Mouse (Mus musculus): ENCODE results near the gene Gpx2.
A peak's percentile ranks its signal among the peaks of the same experiment; 100 is the strongest.

The Gpx2 gene

DNA sequence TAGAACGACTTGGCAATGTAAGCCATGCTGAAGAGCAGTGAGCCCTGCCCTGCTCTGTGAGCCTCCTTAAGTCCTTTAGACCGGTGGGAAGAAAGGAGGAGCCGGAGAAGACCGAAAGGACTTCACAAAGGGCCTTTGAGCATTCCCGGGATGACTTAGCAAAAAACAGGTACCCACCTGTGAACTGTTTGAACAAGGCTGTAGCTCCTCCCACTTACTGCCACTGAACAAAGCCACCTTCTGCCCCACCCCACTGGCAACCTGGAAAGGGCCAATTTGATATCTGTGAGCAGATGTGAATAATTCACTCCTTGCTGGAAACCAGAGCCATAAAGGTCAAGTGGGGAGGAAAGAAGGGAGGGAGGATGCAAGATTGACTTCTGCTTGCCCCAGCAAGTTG, at the start of gene Gpx2:
Gene Gpx2 (minus strand): TSS at position 205 of the 400 bp plus-strand sequence.
- no peak for DNase-seq (ENCODE audit: low read depth, low spot score)

DNA sequence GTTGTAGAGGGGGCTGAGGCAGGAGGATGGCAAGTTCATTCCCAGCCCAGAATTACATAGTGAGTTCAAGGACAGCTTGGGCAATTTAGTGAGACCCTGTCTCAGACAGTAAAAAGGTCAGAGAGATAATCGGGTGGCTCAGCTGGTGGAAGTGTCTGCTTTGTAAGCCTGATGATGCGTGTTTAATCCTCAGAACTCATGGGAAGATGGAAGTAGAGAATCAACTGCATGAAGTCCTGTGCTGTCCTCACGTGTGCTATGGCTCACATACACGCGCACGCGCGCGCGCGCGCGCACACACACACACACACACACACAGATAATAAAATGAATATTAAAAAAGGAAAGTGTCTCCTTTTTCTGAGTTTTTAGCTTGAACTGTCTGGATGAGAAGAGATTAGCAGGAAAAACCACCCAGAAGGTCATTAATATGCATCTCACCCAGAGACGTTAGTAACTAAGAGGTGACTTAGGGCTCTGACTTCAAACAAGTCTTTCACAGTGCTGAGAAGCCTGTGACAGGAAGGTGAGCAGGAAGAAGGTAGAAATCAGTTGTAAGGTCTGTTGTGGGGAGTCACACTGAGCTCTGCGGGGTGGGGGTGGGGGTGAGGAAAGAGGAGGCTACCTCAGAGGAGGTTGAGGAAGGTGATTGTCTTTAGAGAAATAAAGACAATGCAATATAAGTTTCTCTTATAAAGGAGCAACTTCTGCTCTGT, 49.1 kb upstream of the Gpx2 start:
- DNase-seq (ENCODE audit: low read depth, low spot score), result peak; percentile 33

DNA sequence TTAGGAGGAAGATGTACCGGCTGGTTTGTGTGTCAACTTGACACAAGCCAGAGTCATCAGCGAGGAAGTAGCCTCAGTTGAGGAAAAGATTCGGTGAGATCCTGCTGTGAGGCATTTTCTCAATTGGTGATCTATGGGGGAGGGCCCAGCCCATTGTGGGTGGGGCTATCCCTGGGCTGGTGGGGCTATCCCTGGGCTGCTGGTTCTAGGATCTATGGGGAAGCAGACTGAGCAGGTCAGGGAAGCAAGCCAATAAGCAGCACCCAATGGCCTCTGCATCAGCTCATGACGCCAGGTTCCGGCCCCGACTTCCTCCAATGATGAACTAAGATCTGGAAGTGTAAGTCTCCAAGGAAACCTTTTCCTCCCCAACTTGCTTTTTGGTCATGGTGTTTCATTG, 44.7 kb upstream of the Gpx2 start:
- DNase-seq (ENCODE audit: low read depth, low spot score), result no peak

DNA sequence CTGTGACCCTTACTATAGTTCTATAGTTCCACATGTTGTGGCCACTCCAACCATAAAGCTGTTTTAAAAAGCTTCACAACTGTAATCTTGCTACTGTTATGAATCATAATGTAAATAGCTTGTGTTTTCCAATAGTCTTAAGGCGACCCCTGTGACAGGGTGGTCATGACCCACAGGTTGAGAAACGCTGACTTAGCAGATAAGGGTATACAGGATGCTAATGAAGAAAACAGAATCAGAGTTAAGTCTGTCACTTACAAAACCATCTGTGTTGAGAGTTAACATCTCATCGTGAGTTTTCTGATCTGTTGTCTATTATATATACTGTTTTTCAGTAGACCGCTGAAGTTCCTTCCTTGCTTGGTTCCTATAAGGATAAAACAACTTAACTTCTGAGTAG, 43.9 kb upstream of the Gpx2 start:
- DNase-seq (ENCODE audit: low read depth, low spot score), result no peak

DNA sequence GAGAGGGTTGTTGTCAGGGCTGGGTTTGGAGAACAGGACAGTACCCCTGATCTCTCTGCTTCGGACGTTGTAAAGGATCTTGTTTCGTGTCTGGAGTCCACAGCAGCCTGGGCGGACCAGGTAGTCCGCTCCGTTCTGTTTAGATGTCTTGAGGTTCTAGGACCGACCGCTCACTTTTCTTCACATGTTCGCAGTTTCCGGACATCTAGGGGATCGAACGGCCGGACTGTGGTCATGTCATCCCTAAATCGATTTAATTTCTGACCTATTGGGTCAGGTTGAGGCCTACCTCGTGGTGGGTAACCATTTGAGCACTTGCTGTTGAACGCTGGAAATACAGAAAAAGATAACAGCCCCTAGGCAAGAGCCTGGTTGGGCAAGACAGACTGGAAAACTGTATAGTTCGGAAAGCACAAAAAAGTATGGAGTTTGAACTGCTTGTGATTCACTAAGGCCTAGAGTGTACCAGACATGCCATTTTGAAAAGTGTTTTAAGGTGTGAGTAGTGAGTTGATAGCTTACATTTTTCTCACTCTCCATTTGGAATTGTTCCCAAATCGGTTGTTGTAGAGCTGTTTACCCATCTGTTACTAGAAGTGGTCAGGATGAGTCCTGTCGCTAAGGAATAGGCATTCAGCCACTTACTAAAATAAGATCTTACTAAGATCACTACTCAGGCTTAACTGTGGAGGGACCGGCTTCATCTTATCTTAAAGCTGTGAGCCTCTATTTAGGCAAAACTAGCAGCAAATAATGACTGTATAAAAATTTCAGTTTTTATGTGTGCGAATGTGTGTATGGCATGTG, 42.7 kb upstream of the Gpx2 start:
- DNase-seq (ENCODE audit: low read depth, low spot score), result no peak

DNA sequence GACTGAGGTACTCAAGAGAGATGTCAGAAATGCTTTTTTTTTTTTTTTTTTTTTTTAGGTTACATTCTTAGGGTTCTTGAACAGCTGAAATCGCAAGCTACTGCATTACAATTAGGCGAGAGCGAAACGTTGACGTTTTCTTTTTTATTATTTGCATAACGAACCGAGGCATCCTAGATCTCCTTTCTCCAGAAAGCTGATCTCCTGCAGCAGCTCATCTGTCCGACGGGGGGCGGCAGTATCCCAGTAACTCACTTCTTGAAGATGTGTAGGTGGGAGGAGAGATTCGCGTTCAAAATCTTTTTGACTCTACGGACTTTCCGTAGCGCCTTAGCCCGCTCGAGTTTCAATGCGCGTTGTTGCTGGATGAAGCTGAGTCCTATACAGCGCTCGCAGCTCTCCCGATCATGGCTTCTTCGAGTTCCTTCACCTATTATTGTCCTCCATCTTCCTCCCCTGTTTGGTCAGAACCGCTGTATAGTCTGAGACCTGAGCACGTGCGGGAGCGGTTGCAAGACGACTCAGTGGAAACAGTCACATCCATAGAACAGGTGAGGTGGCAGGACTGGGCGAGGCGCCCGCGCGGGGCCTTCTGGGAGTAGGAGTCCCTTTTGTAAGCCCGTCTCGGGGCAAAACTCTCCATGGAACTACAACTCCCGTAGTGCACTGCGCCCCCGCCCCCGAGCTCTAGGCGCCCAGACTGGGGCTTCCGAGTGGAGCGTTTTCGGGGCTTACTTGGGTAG, 41.9 kb upstream of the Gpx2 start:
- DNase-seq (ENCODE audit: low read depth, low spot score), result peak; percentile 94

DNA sequence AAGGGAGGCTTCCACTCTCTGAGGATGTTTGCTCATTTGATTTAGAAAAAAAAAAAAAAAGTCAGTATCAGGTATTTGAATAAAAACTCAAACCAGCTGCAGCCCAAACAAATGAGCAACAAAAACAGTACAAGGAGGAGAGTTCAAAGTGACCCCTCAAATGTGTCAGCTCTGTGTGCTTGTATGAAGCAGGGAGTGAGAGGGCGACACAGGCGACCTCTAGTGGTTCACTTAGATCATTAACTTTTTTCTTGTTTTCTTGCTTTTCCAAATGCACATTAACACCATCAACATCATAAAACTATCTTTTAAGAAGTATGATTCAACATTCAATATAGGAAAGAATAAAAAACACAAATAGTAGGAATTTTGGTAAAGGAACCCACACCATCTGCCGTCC, 37.4 kb upstream of the Gpx2 start:
- peak; percentile 31 for DNase-seq (ENCODE audit: low read depth, low spot score)

DNA sequence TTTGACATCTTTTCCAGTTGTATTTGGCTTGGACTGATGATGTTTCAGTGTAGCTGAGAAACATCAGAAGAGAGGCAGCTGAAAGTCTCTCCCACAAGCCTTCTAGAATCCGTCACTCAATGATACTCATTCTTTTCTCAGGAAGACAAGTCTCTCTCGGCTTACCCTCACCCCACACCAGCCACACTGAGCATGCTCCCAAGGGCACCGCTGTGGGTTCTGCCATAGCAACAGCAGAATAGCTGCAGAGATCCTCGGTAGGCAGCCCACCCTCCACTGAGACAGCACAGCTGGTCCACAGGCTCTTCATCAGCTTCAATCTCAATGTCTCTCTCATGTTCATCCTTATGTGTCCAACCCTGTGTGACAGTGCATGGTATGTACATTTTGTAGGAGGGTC, 29.9 kb upstream of the Gpx2 start:
- no peak for DNase-seq (ENCODE audit: low read depth, low spot score)

DNA sequence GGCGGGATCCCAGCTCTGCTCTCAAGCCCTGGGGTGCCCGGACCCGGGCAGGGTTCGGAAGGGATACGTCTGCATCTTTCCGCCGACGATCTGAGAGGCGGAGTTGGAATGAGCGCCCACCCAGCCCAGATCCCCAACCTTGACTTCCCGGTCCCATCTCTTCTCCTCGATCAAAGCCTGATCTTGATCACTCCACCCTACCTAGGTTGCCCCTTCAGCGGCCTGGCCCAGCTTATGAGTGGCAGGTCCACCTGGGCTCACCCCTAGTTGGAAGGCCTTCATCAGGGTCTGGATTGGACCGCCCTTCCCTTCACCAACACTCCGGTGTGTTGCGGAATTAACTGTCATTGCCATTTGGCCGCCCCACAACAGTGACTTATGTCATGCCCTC, 27.3 kb upstream of the Gpx2 start, which contains the start of gene Rab15:
Gene Rab15 (minus strand): TSS at position 258 of the 391 bp plus-strand sequence.
- peak; percentile 17 for DNase-seq (ENCODE audit: low read depth, low spot score)

DNA sequence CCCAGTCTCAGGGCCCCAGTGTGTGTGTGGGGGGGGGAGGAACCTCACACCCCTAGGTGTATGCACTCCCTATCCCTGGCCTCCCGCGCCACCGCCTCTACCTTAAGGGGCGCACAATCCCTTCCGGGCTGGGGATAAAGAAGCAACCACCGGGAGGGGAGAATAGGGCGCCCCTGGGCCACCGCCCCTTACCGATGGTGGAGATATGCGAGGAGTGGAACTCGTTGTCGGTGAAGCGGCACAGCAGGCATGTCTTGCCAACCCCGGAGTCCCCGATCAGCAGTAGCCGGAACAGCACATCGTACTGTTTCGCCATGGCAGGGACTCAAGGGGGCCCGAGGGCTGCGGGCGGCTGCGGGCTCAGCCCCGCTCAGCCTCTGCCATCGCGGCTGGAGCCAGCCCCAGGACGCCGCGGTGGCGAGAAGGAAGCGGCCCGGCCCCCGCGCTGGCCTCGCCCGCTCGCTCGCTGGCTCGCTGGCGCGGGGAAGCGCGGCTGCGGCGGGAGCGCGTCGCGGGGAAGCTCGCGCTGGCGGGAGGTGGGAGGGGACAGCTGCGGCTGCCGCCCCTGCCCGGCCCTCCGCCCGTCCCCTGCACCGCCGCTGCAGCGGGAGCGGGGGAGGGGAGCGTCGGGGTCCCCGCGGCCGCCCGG, 26.8 kb upstream of the Gpx2 start:
- peak; percentile 17 for DNase-seq (ENCODE audit: low read depth, low spot score)

DNA sequence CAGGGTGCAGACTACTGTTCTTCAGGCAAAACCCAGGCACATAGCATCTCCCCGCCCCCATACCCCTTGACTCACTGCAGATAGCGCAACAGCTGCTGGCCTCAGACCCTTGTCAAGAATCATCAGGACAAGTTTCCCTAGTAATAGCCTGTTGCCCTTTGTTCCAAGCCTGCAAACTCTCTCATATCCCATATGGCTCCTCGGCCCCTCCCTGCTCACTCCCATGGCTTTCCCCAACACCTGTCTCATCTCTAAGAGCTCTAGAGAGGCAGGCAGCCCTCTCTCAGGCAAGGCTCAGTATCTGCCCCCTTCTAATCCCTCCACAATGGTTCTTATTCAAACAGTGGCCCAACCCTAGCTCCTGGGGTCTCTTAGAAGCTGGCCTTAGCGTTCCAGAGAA, 25.3 kb upstream of the Gpx2 start:
- no peak for DNase-seq (ENCODE audit: low read depth, low spot score)

DNA sequence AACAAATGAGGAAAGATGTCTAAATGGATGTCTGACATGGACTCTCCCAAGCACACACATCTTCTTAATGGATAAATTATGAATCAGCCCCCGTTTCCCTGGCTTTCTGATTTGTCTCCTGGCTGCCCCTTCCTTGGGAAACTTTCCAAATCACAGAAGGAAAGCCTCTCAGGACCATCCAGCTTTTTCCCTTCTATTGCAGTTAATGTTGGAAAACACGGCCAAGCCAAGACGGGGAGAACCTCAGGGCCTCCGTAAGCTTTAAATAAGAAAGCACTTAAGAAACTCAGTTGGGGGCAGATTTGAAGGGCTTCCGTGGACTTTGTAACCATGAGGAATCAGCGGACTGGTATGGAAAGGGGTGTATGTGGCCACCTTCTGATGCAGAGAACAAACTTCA, 24.5 kb upstream of the Gpx2 start:
- DNase-seq (ENCODE audit: low read depth, low spot score), result no peak

DNA sequence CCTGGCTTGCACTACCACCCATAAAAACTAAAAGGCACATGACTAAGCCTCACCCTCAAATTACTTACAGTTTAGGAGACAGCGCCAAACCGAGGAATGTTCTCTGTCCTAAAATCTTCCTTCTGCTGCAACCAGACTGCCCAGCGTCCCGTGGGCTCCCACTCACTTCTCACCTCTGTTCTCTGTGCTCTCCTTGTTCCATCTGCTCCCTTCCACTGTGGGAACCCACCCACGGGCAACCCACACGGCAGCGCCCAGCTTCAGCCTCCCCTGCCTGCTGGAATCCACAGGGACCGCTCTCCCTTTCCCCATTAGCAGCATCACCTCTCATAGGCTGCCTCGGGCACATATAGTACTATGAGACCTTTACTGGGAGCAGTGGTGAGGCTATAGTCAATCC, 23.6 kb upstream of the Gpx2 start:
- DNase-seq (ENCODE audit: low read depth, low spot score), result no peak

DNA sequence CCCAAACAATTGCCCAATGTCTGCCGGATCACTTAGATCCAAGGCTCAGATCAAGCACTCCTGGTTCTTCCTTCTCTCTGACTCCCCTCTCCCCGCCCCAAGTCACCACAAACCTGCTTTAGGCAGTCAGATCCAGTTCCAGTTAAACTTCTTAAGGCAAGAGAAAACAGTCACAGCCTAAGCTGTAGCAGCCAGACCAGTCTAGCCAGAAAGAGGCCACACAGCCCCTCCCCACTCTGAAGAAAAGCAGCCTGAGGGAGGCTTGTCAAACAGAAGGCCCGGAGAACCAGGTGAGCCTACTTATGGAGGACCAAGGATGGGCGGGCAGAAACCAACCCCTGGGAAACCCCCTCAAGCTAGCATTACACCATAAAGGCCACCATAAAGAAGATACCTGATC, 22.8 kb upstream of the Gpx2 start:
- no peak for DNase-seq (ENCODE audit: low read depth, low spot score)

DNA sequence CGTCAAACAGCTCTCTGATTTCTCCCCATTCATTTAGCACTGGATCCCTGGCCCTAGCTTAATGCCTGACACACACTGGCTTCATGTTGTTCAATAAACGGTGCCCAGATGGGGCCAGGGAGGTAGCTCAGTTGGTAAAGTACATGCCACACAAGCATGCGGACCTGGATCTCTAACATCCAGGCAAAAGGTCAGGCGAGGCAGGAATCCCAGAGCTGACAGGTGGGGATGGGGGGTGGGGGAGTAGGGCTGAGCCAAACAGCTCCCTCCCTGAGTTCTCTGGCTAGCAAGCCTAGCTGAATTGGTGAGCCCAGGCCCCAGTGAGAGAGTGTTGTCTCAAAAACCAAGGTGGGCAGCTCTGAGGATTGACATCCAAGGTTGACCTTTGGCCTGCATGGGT, 21.8 kb upstream of the Gpx2 start:
- no peak for DNase-seq (ENCODE audit: low read depth, low spot score)

DNA sequence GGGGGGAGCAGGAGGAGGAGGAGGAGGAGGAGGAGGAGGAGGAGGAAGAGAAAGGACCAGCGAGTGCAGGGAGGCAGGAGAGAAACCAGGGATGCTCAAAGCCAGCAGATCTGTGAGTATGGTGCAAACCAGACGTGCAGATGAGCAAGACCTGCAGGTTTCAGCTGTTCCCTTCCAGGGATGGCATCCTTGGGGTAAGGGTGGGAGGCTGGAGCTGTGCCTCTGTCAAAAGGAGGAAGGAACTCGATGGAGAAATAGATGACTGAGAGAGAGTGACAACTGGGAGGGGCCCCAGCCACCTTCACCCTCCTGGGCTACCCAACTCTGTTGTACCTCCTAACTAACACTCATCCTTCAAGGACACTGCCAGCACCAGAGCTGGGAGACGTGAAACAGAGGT, 21.4 kb upstream of the Gpx2 start:
- no peak for DNase-seq (ENCODE audit: low read depth, low spot score)

DNA sequence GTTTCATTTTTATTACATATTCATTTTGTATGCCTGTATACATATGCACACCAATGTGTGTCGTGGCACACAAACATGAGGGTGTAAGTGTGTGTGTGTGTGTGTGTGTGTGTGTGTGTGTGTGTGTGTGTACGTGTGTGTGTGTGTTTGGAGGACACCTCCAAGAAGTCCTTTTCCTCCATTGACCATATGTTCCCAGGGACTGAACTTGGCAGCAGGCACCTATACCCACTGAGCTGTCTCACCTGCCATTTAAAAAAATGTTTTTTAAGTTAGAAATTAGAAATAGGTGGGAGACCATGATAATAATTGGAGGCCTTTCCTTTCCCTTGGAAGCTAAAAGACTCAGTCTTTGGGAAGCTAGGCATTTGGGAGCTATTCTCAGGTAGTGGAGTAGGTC, 18.8 kb upstream of the Gpx2 start:
- no peak for DNase-seq (ENCODE audit: low read depth, low spot score)

DNA sequence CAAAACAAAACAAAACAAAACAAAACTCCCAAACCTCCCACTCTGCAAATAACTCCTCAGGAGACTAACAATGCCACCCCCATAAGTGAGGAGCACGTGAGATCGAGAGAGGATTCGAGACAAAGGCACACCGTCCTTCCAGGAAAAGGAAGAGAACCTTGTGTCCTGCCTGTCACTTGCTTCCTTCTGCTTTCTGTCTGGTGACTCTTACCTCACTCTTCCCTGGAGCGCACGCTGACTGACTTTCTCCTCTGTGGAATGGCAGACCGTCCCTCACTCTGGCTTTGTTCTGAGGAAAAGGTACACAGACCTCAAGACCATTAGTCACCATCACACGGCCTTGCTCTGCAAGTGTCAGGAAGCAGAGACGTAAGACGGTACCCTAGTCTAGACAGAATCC, 18.2 kb upstream of the Gpx2 start:
- no peak for DNase-seq (ENCODE audit: low read depth, low spot score)

DNA sequence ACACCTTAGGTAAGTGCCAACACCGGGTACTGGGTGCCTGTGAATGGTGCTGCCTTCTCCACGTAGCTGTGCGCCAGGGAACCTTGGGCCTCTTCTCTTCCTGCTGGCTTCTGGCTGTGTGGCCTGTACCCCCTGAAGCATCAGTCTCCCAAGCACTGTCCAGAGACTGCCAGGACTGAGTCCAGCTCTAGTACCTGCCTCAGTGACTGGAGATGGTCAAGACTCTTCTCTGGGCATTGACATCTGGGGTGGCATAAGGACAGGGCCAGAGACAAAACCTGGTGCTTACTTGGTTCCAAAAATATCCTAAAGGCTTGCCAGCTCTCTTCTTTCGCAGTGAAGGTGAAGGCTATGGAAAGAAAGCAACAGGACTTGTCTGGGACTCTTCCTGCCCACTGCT, 15.7 kb upstream of the Gpx2 start:
- DNase-seq (ENCODE audit: low read depth, low spot score), result no peak

DNA sequence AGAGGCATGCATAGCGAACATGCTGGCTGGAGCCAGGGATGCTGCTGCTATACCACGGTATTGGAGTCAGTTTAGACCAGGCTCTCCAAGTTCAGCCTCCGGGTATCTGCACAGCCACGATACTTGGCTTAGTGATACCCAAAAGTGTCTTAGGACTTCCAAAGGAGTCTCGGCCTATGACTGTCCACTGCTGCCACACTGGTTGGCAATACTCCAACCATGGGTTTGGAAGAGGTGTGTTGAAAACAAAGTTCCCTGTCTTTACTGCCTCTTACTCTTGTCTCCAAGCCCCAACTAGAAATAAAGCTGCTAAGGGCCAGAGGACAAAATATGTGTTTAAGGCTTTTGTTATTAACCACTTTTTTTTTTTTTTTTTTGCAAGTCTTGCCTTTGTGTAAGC, 15.1 kb upstream of the Gpx2 start:
- no peak for DNase-seq (ENCODE audit: low read depth, low spot score)

DNA sequence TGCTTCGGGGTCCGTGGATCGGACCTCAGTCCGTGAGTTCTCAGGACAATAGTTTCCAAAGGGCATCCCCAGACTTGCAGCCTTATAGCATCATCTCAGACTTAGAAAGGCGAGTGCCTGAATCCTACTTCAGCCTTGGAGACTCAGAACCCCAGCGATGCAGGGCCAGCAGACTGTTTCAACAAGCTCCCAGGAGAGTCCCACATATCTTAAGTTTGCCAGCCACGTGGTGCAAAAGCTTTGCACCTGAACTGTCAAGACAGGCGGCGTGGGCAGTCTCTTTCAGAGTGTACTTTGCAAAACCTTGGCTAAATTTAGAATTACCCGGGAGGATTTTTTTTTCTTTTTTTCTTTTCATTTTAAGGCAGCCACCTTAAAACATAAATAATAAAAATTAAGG, 12.4 kb upstream of the Gpx2 start:
- no peak for DNase-seq (ENCODE audit: low read depth, low spot score)

Measured in retina, postnatal 7 days (tissue).